Mouse (Mus musculus) neural tube, embryonic 11.5 days (tissue): Measurements from ENCODE around the gene Olfr1291-ps1. TPM values are rescaled to one million over a fixed set of nuclear protein-coding genes. Genes with fewer than 3 reads are reported as not detected.

Source experiments
- ATAC-seq: fragments of 200-750 bp; cut with Nextera tagmentation; 2 replicates; pipeline ENCODE4 v1.8.0; 2017; ENCODE audit warnings: moderate number of reproducible peaks, mild to moderate bottlenecking, moderate TSS enrichment, moderate library complexity; ENCODE audit not compliant: insufficient read depth, low FRiP score, low TSS enrichment
- DNase-seq: peaks from one replicate; pipeline ENCODE4 v3.0.0-alpha.2; 2015; ENCODE audit warnings: low spot score
- H3K27ac ChIP-seq: fragments of 300-500 bp; sonication (generic); 2 replicates; pipeline ENCODE4 v1.5.1; 2014; ENCODE audit warnings: low read depth, mild to moderate bottlenecking, low read length
- H3K27me3 ChIP-seq: fragments of 300-500 bp; sonication (generic); 2 replicates; pipeline ENCODE4 v1.6.1; 2014; ENCODE audit warnings: mild to moderate bottlenecking, low read length, mixed read lengths; ENCODE audit not compliant: control insufficient read depth, insufficient read depth
- H3K36me3 ChIP-seq: fragments of 300-500 bp; sonication (generic); 2 replicates; pipeline ENCODE4 v1.6.1; 2014; ENCODE audit warnings: mild to moderate bottlenecking, low read length, moderate library complexity, mixed read lengths; ENCODE audit not compliant: control insufficient read depth, insufficient read depth
- H3K4me1 ChIP-seq: fragments of 300-500 bp; sonication (generic); 2 replicates; pipeline ENCODE4 v1.6.1; 2014; ENCODE audit warnings: low read length, mixed read lengths; ENCODE audit not compliant: control insufficient read depth, insufficient read depth
- H3K4me2 ChIP-seq: fragments of 300-500 bp; sonication (generic); 2 replicates; pipeline ENCODE4 v1.6.1; 2014; ENCODE audit warnings: low read depth, mild to moderate bottlenecking, moderate library complexity
- H3K4me3 ChIP-seq: fragments of 300-500 bp; sonication (generic); 2 replicates; pipeline ENCODE4 v1.5.1; 2014; ENCODE audit warnings: low read depth, low read length
- H3K9ac ChIP-seq: fragments of 300-500 bp; sonication (generic); 2 replicates; pipeline ENCODE4 v1.6.1; 2014; ENCODE audit warnings: mild to moderate bottlenecking, low read length
- H3K9me3 ChIP-seq: fragments of 300-500 bp; sonication (generic); 2 replicates; pipeline ENCODE4 v1.6.1; 2016; ENCODE audit warnings: low read length; ENCODE audit not compliant: control insufficient read depth
- WGBS: fragments of 180-500 bp; shearing (Covaris S2); extraction: QIAGEN DNeasy Blood & Tissue Kit; methylation state at CpG from one replicate; pipeline ENCODE4 v1.1.7; 2014; 5-methylcytosine and 5-hydroxymethylcytosine counted together
- polyA plus RNA-seq: library from polyadenylated mRNA; unstranded; fragments of >200 nt; fragmentation: Nextera tagmentation; extraction: Ambion mirVana; gene quantifications from 2 replicates; pipeline ENCODE4 v1.2.1, GENCODE M21; 2014

Olfr1291-ps1 gene
- polyA plus RNA-seq, result not detected in 2 replicates

GRCm38 (mm10) chr2:111496880-111497279 lies at the start of gene Olfr1291-ps1:
Gene Olfr1291-ps1, plus strand, starts transcription at chr2:111497180.
- ATAC-seq, result no peak
- no peak for DNase-seq
- 91% methylated on average over 3 of the region's 3 CpGs for WGBS
- Histone ChIP-seq H3K4me3 (no peak within 1 kb of the TSS), H3K9me3 (no peaks in the 10 kb centered on the region), H3K4me1 (no peaks in the 10 kb centered on the region), H3K27ac (no peak within 1 kb of the TSS), H3K27me3 (no peaks in the 10 kb centered on the region), H3K9ac (no peak within 1 kb of the TSS), H3K36me3 (no peaks in the 10 kb centered on the region), H3K4me2 (no peak within 1 kb of the TSS)

GRCm38 (mm10) chr2:111448842-111449241 lies 48.1 kb upstream of the Olfr1291-ps1 start, which contains the start of gene Olfr1287:
Gene Olfr1287, plus strand, starts transcription at chr2:111449142.
- 72% methylated on average over 1 of the region's 1 CpGs for WGBS
- Histone ChIP-seq H3K27me3 (no peaks in the 10 kb centered on the region), H3K9me3 (no peaks in the 10 kb centered on the region), H3K36me3 (no peaks in the 10 kb centered on the region), H3K4me2 (no peak within 1 kb of the TSS), H3K9ac (no peak within 1 kb of the TSS), H3K4me3 (no peak within 1 kb of the TSS), H3K4me1 (no peaks in the 10 kb centered on the region), H3K27ac (no peak within 1 kb of the TSS)
- DNase-seq (no peak), ATAC-seq (no peak)

DNA sequence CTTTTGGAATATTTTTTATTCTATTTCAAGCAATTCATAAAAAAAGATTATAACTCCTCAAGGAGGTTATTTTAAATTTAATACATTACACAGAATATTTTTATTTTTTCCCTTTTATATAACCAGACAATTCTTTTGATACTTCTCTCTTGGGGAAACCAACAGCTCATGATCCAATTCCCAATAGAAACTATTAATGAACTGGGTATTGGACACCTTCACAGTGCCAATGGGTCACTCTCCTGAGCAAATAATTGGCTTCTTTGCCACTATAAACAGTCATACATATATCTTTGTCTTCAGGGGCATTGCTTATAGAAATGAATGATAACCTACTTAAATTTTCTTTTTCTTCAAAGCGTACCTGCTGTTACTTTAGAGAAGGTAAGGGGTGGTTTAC lies 23.2 kb upstream of the Olfr1291-ps1 start, which contains the start of gene Olfr1288:
Gene Olfr1288 (plus strand): TSS at position 301 of the 400 bp plus-strand sequence.
- no peaks in the 10 kb centered on the region for H3K27me3 ChIP-seq
- 98% methylated on average over 1 of the region's 1 CpGs for WGBS
- H3K4me3 ChIP-seq, result no peak within 1 kb of the TSS
- H3K4me2 ChIP-seq, result no peak within 1 kb of the TSS
- no peaks in the 10 kb centered on the region for H3K9me3 ChIP-seq
- H3K9ac ChIP-seq, result no peak within 1 kb of the TSS
- no peak for ATAC-seq
- no peak for DNase-seq
- no peaks in the 10 kb centered on the region for H3K4me1 ChIP-seq
- no peaks in the 10 kb centered on the region for H3K36me3 ChIP-seq
- H3K27ac ChIP-seq, result no peak within 1 kb of the TSS

DNA sequence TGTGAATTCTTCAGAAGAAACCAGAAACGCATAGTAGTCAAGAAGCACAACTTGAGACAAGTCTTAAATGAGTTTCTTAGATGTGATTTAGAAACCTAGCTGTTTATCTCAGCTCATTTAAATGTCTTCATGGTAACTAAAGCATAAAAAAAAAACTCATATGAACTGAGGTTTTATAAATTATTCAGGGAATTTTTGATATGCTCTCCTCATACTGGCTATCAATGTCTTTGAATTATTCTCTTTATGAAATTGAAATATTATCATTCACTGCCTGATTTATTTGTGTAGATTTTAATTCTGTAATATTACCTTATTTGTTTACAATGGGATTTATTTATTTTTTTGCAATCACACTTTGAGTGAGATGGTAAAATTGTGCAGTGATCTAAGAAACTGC lies 16.5 kb upstream of the Olfr1291-ps1 start, which contains the start of gene Olfr1289:
Gene Olfr1289 (plus strand): TSS at position 301 of the 400 bp plus-strand sequence.
- H3K4me3 ChIP-seq, result no peak within 1 kb of the TSS
- no peak within 1 kb of the TSS for H3K4me2 ChIP-seq
- H3K9me3 ChIP-seq, result no peaks in the 10 kb centered on the region
- DNase-seq (no peak), ATAC-seq (no peak)
- WGBS, result 86% methylated on average over 1 of the region's 1 CpGs
- H3K36me3 ChIP-seq, result no peaks in the 10 kb centered on the region
- no peak within 1 kb of the TSS for H3K9ac ChIP-seq
- H3K27ac ChIP-seq, result no peak within 1 kb of the TSS
- H3K27me3 ChIP-seq, result no peaks in the 10 kb centered on the region
- no peaks in the 10 kb centered on the region for H3K4me1 ChIP-seq

- no peak for ATAC-seq
- Histone ChIP-seq H3K4me2 (no peak within 1 kb of the TSS), H3K4me1 (no peaks in the 10 kb centered on the region), H3K27ac (no peak within 1 kb of the TSS), H3K9ac (no peak within 1 kb of the TSS), H3K4me3 (no peak within 1 kb of the TSS), H3K9me3 (no peaks in the 10 kb centered on the region), H3K36me3 (no peaks in the 10 kb centered on the region), H3K27me3 (no peaks in the 10 kb centered on the region)
- no peak for DNase-seq
- 83% methylated on average over 5 of the region's 5 CpGs for WGBS
These were observed 3.3 kb upstream of the Olfr1291-ps1 start, which contains the start of gene Olfr1290 for GRCm38 (mm10) chr2:111493729-111494128. Gene Olfr1290, minus strand, starts transcription at chr2:111493829.

DNA sequence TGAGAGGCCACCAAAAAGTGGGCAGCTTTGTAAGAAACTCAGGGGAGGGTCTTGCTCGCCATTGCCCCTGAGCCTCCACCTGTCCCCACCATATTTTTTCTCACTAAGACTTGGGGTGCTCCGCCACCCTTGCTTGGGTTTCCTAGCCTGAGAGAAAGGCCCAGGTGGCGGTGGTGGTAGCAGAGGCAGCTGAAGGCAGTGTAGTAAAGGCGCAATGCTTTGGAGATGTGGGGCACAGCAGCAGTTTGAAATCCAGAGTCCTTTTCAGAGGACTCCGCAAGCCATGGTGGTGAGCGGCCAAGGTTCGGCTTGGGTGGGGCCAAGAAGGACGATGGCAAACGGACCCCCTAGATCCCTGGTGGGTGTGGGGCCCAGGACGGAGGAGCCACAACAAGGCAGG lies 20.5 kb downstream of the Olfr1291-ps1 start:
- Histone ChIP-seq H3K9me3 (no peaks in the 10 kb centered on the region), H3K4me1 (no peaks in the 10 kb centered on the region), H3K27ac (no peak overlapping the region), H3K9ac (no peak overlapping the region), H3K4me3 (no peak overlapping the region), H3K36me3 (no peaks in the 10 kb centered on the region), H3K4me2 (no peak overlapping the region), H3K27me3 (no peaks in the 10 kb centered on the region)
- DNase-seq, result no peak
- no peak for ATAC-seq
- 89% methylated on average over 10 of the region's 10 CpGs for WGBS

DNA sequence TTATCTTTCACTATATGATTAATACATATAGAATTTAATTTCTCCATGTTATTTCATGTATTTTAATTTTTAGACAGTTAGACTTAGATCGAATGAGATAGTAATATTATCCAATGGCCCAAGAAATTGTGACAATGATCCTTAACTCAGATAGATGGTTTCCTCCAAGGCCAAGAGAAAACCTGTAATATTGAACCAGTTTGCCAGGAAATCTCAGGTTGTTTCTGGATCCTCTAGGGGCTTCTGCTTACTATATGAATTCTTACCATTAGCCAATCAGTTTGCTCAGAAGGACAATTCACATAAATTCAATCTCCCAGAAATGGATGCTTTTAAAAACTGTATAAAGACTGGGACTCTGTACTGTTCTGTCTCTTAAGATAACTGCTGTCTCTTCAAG lies 27.9 kb downstream of the Olfr1291-ps1 start, which contains the start of gene Olfr1293-ps:
Gene Olfr1293-ps (plus strand): TSS at position 301 of the 400 bp plus-strand sequence.
- Histone ChIP-seq H3K4me3 (no peak within 1 kb of the TSS), H3K27me3 (no peaks in the 10 kb centered on the region), H3K4me2 (no peak within 1 kb of the TSS), H3K27ac (no peak within 1 kb of the TSS), H3K36me3 (no peaks in the 10 kb centered on the region), H3K9ac (no peak within 1 kb of the TSS), H3K9me3 (no peaks in the 10 kb centered on the region), H3K4me1 (no peaks in the 10 kb centered on the region)
- 82% methylated on average over 1 of the region's 1 CpGs for WGBS
- DNase-seq (no peak), ATAC-seq (no peak)

DNA sequence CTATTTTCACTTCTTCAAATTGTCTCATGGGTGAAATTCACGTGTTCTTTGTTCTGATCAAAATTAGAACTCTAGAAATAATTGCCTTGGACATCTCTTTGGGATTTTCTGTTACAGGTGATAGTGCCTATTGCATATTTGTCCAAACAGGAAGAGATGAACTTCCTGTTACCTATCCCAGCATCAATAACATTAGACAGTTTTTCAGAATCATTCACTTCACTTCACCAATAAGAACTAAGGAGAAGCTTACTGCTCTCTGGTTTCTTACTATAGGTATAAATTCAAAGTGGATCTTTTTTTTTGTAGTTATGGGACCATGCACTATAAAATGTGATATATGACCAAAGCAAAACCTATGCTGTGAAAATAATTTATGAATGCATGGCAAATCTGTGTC lies 43.2 kb downstream of the Olfr1291-ps1 start, which contains the start of gene Olfr1294:
Gene Olfr1294 (minus strand): TSS at position 101 of the 400 bp plus-strand sequence.
- Histone ChIP-seq H3K4me2 (no peak within 1 kb of the TSS), H3K9me3 (no peaks in the 10 kb centered on the region), H3K4me1 (no peaks in the 10 kb centered on the region), H3K4me3 (no peak within 1 kb of the TSS), H3K27ac (no peak within 1 kb of the TSS), H3K9ac (no peak within 1 kb of the TSS), H3K27me3 (no peaks in the 10 kb centered on the region), H3K36me3 (no peaks in the 10 kb centered on the region)
- ATAC-seq (no peak), DNase-seq (no peak)
- 65% methylated on average over 1 of the region's 1 CpGs for WGBS
